ENCODE assay signal across 8 mouse cellular contexts in genomic region chr7:126897390-126898101, GRCm38 (mm10). TPM values are rescaled to one million over a fixed set of nuclear protein-coding genes. Genes with fewer than 3 reads are reported as not detected.
A peak's percentile ranks its signal among the peaks of the same experiment; 100 is the strongest.
DNase-seq lines count a peak whose midpoint lies in the region; ATAC-seq lines count a peak whose summit lies in the region.

No protein-coding gene starts in this region.

- H3K9ac ChIP-seq in embryonic facial prominence, embryonic 15.5 days: peak overlapping the region; percentile 68
- peak overlapping the region; percentile 67 for H3K9ac ChIP-seq in limb, embryonic 15.5 days
- peak overlapping the region; percentile 89 for H3K9ac ChIP-seq in midbrain, embryonic 16.5 days (ENCODE audit: low read depth, low read length)

- H3K4me2 ChIP-seq in embryonic facial prominence, embryonic 15.5 days (replicated peaks): peak overlapping the region; percentile 71
- H3K4me2 ChIP-seq in limb, embryonic 15.5 days: peak overlapping the region; percentile 67
- peak overlapping the region; percentile 79 for H3K4me2 ChIP-seq in midbrain, embryonic 16.5 days (ENCODE audit: low read length)

- peak overlapping the region; percentile 72 for H3K27ac ChIP-seq in embryonic facial prominence, embryonic 15.5 days (replicated peaks)
- peak overlapping the region; percentile 83 for H3K27ac ChIP-seq in limb, embryonic 15.5 days
- H3K27ac ChIP-seq in midbrain, embryonic 16.5 days (ENCODE audit: low read length): peak overlapping the region; percentile 92

- no peaks in the 10 kb centered on the region for H3K9me3 ChIP-seq in embryonic facial prominence, embryonic 15.5 days (replicated peaks)
- H3K9me3 ChIP-seq in limb, embryonic 15.5 days: no peaks in the 10 kb centered on the region
- no peaks in the 10 kb centered on the region for H3K9me3 ChIP-seq in midbrain, embryonic 16.5 days (replicated peaks; ENCODE audit: control insufficient read depth, low read length, poor library complexity, severe bottlenecking)

- WGBS in embryonic facial prominence, embryonic 15.5 days: 17% methylated on average over 16 of the region's 16 CpGs
- 20% methylated on average over 16 of the region's 16 CpGs for WGBS in limb, embryonic 15.5 days
- WGBS in midbrain, embryonic 16.5 days: 22% methylated on average over 16 of the region's 16 CpGs

- no peaks in the 10 kb centered on the region for H3K27me3 ChIP-seq in embryonic facial prominence, embryonic 15.5 days
- no peaks in the 10 kb centered on the region for H3K27me3 ChIP-seq in limb, embryonic 15.5 days
- no peaks in the 10 kb centered on the region for H3K27me3 ChIP-seq in midbrain, embryonic 16.5 days (ENCODE audit: control insufficient read depth, insufficient read depth, low read depth, low read length)

- H3K4me3 ChIP-seq in embryonic facial prominence, embryonic 15.5 days (replicated peaks): peak overlapping the region; percentile 75
- H3K4me3 ChIP-seq in limb, embryonic 15.5 days: peak overlapping the region; percentile 72
- peak overlapping the region; percentile 65 for H3K4me3 ChIP-seq in midbrain, embryonic 16.5 days (ENCODE audit: low read depth, low read length)

- H3K4me1 ChIP-seq in embryonic facial prominence, embryonic 15.5 days: peaks cover 17% of the 10 kb centered on the region
- H3K4me1 ChIP-seq in limb, embryonic 15.5 days: peaks cover 16% of the 10 kb centered on the region
- H3K4me1 ChIP-seq in midbrain, embryonic 16.5 days (ENCODE audit: control insufficient read depth, insufficient read depth, low read length): peaks cover 16% of the 10 kb centered on the region

- DNase-seq in right cerebral cortex, postnatal 25 days: peak; percentile 19
- no peak for DNase-seq in right cerebral cortex, adult 2 months (ENCODE audit: low spot score in 2 of 2)
- DNase-seq in heart, postnatal 4 days: peak; percentile 29
- DNase-seq in retina, embryonic 14.5 days (ENCODE audit: low spot score): no peak
- no peak for DNase-seq in frontal cortex, postnatal 25 days (ENCODE audit: low spot score in 2 of 2)

- no peaks in the 10 kb centered on the region for H3K36me3 ChIP-seq in embryonic facial prominence, embryonic 15.5 days
- 0 out of 2 replicates have a peak, but pooled peaks cover 3% of the 10 kb centered on the region for H3K36me3 ChIP-seq in limb, embryonic 15.5 days
- H3K36me3 ChIP-seq in midbrain, embryonic 16.5 days (ENCODE audit: control insufficient read depth, insufficient read depth, low read length): no peaks in the 10 kb centered on the region

- ATAC-seq in embryonic facial prominence, embryonic 15.5 days (ENCODE audit: insufficient number of reproducible peaks, low FRiP score, low TSS enrichment, low read depth): peak; percentile 17; the same call in 1 of the 2 replicates
- ATAC-seq in limb, embryonic 15.5 days (ENCODE audit: insufficient number of reproducible peaks, low FRiP score, low TSS enrichment, low read depth): peak; percentile 38; the same call in 1 of the 2 replicates
- ATAC-seq in midbrain, embryonic 16.5 days: peak; percentile 56; the same call in 1 of the 2 replicates

RNA-seq across cellular contexts. Expression of gene Taok2, which starts 13.0 kb away (rescaled TPM):
- polyA plus RNA-seq in embryonic facial prominence, embryonic 15.5 days (2015; fragmentation: Nextera tagmentation; extraction: Ambion mirVana): 50.4 and 50.6 TPM in 2 replicates
- 10 to 100 TPM; 65.0 to 66.5 TPM for total RNA-seq in heart, postnatal 4 days (2021)
- polyA plus RNA-seq in limb, embryonic 15.5 days (2015; fragmentation: Nextera tagmentation; extraction: Ambion mirVana): 40.9 and 46.3 TPM in 2 replicates
- polyA plus RNA-seq in midbrain, embryonic 16.5 days (2015; fragmentation: Nextera tagmentation; extraction: Ambion mirVana): 64.8 and 66.7 TPM in 2 replicates

RNA-seq across cellular contexts. Expression of gene Tmem219, which starts 25.2 kb away (rescaled TPM):
- 34.7 and 37.0 TPM in 2 replicates for polyA plus RNA-seq in embryonic facial prominence, embryonic 15.5 days (2015; fragmentation: Nextera tagmentation; extraction: Ambion mirVana)
- total RNA-seq in heart, postnatal 4 days (2021): 10 to 100 TPM; 12.9 to 14.7 TPM
- polyA plus RNA-seq in limb, embryonic 15.5 days (2015; fragmentation: Nextera tagmentation; extraction: Ambion mirVana): 31.3 and 35.1 TPM in 2 replicates
- 33.2 and 34.0 TPM in 2 replicates for polyA plus RNA-seq in midbrain, embryonic 16.5 days (2015; fragmentation: Nextera tagmentation; extraction: Ambion mirVana)

RNA-seq across cellular contexts. Expression of gene Kctd13, which starts 31.1 kb away (rescaled TPM):
- 19.1 and 20.2 TPM in 2 replicates for polyA plus RNA-seq in embryonic facial prominence, embryonic 15.5 days (2015; fragmentation: Nextera tagmentation; extraction: Ambion mirVana)
- total RNA-seq in heart, postnatal 4 days (2021): 10 to 100 TPM; 10.4 to 10.7 TPM
- 13.5 and 15.3 TPM in 2 replicates for polyA plus RNA-seq in limb, embryonic 15.5 days (2015; fragmentation: Nextera tagmentation; extraction: Ambion mirVana)
- polyA plus RNA-seq in midbrain, embryonic 16.5 days (2015; fragmentation: Nextera tagmentation; extraction: Ambion mirVana): 135 and 140 TPM in 2 replicates

RNA-seq across cellular contexts. Expression of gene Ino80e, which starts 35.4 kb away (rescaled TPM):
- polyA plus RNA-seq in embryonic facial prominence, embryonic 15.5 days (2015; fragmentation: Nextera tagmentation; extraction: Ambion mirVana): 84.4 and 92.0 TPM in 2 replicates
- 10 to 100 TPM; 33.5 to 34.1 TPM for total RNA-seq in heart, postnatal 4 days (2021)
- 80.7 and 82.1 TPM in 2 replicates for polyA plus RNA-seq in limb, embryonic 15.5 days (2015; fragmentation: Nextera tagmentation; extraction: Ambion mirVana)
- 94.6 and 98.3 TPM in 2 replicates for polyA plus RNA-seq in midbrain, embryonic 16.5 days (2015; fragmentation: Nextera tagmentation; extraction: Ambion mirVana)

RNA-seq across cellular contexts. Expression of gene Hirip3, which starts 35.8 kb away (rescaled TPM):
- polyA plus RNA-seq in embryonic facial prominence, embryonic 15.5 days (2015; fragmentation: Nextera tagmentation; extraction: Ambion mirVana): 26.8 and 33.3 TPM in 2 replicates
- total RNA-seq in heart, postnatal 4 days (2021): 10 to 100 TPM; 22.8 to 26.1 TPM
- polyA plus RNA-seq in limb, embryonic 15.5 days (2015; fragmentation: Nextera tagmentation; extraction: Ambion mirVana): 26.7 and 30.1 TPM in 2 replicates
- 19.8 and 20.0 TPM in 2 replicates for polyA plus RNA-seq in midbrain, embryonic 16.5 days (2015; fragmentation: Nextera tagmentation; extraction: Ambion mirVana)

Comparison
In these comparisons a context has a peak if more than half of its experiments do, and no peak if none do; other contexts are left out.
1. DNase-seq: peak in right cerebral cortex, postnatal 25 days (single experiment) and heart, postnatal 4 days (single experiment); none in right cerebral cortex, adult 2 months (0 of 2), retina, embryonic 14.5 days (single experiment) and frontal cortex, postnatal 25 days (0 of 2).
2. Peak in every context shown above with its lines, with median percentiles within 50 percentile points of each other: ATAC-seq, H3K27ac ChIP-seq, H3K4me2 ChIP-seq, H3K4me3 ChIP-seq and H3K9ac ChIP-seq.